Mouse (Mus musculus): Measurements from ENCODE around the gene Ralgps2. TPM values are rescaled to one million over a fixed set of nuclear protein-coding genes. Genes with fewer than 3 reads are reported as not detected.
A peak's percentile ranks its signal among the peaks of the same experiment; 100 is the strongest.

Ralgps2 gene
- total RNA-seq, 2 experiments from 2014 or later, result 70.9 to 80.5 TPM

DNA sequence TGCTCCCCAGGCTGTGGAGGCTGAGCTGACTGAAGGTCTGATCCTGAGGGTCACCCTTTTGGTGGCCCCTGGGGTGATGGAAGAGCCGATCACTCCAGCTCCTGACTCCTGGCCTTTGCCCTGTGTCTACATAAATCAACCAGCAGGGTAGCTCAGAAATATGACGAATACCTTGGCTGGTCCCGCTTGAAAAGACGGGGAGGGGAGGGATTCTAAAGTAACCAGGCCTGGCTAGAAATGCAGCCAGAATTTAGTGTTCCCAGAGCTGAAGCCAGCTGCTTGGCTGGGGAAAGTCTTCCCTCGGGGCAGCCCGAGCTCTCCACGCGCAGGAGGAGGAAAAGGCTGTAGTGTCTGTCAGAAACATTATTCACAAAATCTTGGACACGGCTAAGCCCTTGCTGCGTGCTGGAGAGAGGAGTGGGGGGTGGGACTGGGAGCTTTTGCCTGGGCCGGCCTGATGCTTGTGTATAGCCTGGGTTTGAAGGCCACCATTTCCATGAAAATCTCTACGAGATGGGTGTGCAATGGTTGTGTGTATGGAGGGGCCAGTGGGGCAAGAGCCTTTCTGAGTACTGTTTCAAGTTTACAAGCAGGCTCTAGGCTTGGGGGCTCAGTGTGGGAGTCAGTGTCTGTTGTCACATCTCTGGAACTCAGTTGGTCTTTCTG is 158.2 kb downstream of the Ralgps2 start:
- TF ChIP-seq CTCF (conservative IDR thresholded peaks at IDR 0.05), result no peak
- DNase-seq (ENCODE audit: low spot score in 2 of 2), result peak in 1 of 2 experiments; percentile 27
- Histone ChIP-seq H3K27ac (peak overlapping the region; percentile 51; the same call in 1 of the 2 replicates), H3K4me3 (no peak overlapping the region)

- no peak overlapping the region for H3K4me3 ChIP-seq
- no peak for DNase-seq (ENCODE audit: low spot score in 2 of 2)
- no peak for TF ChIP-seq CTCF (conservative IDR thresholded peaks at IDR 0.05)
- peak overlapping the region; percentile 51; the same call in 1 of the 2 replicates for H3K27ac ChIP-seq
These were observed 159.0 kb downstream of the Ralgps2 start for GRCm38 (mm10) chr1:156780234-156781005.

- Histone ChIP-seq H3K27ac (no peak overlapping the region), H3K4me3 (no peak overlapping the region)
- no peak for DNase-seq (ENCODE audit: low spot score in 2 of 2)
- no peak for TF ChIP-seq CTCF (conservative IDR thresholded peaks at IDR 0.05)
These were observed 159.8 kb downstream of the Ralgps2 start for GRCm38 (mm10) chr1:156779595-156779994.

GRCm38 (mm10) chr1:156778977-156779376 is 160.4 kb downstream of the Ralgps2 start:
- Histone ChIP-seq H3K4me3 (no peak overlapping the region), H3K27ac (no peak overlapping the region)
- no peak for DNase-seq (ENCODE audit: low spot score in 2 of 2)
- TF ChIP-seq CTCF (conservative IDR thresholded peaks at IDR 0.05), result no peak

DNA sequence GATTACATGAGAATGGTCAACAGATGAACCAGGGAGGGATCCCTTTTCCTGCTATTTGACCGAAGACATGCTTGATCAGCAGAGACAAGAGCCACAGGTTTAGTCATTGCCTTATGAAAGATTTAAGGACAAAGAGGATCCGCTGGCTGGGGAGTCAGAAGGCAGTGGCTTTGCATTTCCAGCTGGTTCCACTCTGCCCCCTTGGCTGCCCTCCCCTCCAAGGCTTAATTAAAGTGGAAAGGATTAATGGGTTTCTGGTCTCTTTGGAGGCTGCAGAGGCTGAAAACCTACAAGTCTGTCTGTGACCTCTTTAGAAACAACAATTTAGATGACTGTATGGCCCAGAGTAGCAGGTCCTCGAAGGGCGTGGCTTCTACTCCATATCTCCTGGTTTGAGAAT is 161.5 kb downstream of the Ralgps2 start:
- H3K27ac ChIP-seq, result no peak overlapping the region
- no peak for DNase-seq (ENCODE audit: low spot score in 2 of 2)
- H3K4me3 ChIP-seq, result no peak overlapping the region
- no peak for TF ChIP-seq CTCF (conservative IDR thresholded peaks at IDR 0.05)

DNA sequence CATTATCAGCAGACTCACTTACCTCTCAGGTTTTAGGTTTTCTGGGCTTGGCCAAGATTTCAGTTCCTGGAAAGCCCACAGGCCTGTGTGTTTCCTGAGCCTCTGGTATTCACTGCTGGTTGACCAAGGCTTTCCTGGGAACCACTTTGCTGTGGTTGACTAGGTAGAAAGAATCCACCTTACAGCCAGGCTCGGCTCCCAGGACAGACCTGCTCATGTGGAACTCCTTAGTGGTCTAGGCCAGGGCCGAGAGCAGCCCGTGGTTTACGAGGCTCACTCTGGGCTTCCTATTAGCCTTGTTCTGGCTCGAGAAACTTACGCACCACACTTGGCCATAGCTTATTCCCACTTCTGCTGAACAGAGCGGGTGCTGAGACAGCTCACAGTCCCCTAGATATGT is 163.4 kb downstream of the Ralgps2 start:
- no peak for TF ChIP-seq CTCF (conservative IDR thresholded peaks at IDR 0.05)
- no peak for DNase-seq (ENCODE audit: low spot score in 2 of 2)
- H3K4me3 ChIP-seq, result no peak overlapping the region
- no peak overlapping the region for H3K27ac ChIP-seq

- no peak for TF ChIP-seq CTCF (conservative IDR thresholded peaks at IDR 0.05)
- Histone ChIP-seq H3K27ac (no peak overlapping the region), H3K4me3 (no peak overlapping the region)
- DNase-seq (ENCODE audit: low spot score in 2 of 2), result no peak
These were observed 164.2 kb downstream of the Ralgps2 start for GRCm38 (mm10) chr1:156775190-156775589.

DNA sequence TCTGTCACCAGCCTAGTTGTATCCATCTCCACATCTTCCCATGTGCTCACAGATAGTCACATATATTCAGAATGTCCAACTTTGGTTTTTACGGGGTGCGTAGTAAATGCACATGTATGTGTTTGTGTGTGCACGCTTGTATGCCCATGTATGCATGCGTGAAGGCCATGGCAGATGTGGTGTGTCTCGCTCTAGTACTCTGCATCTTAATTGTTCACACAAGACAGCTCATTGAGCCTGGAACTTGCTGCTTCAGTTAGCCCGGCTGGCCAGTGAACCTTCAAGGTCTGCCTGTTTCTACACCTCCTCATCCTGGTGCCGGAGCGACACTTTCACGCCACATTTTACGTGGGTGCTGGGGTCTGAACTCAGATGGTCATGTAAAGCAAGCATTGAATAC is 168.6 kb downstream of the Ralgps2 start:
- no peak for TF ChIP-seq CTCF (conservative IDR thresholded peaks at IDR 0.05)
- Histone ChIP-seq H3K4me3 (no peak overlapping the region), H3K27ac (no peak overlapping the region)
- DNase-seq (ENCODE audit: low spot score in 2 of 2), result no peak

DNA sequence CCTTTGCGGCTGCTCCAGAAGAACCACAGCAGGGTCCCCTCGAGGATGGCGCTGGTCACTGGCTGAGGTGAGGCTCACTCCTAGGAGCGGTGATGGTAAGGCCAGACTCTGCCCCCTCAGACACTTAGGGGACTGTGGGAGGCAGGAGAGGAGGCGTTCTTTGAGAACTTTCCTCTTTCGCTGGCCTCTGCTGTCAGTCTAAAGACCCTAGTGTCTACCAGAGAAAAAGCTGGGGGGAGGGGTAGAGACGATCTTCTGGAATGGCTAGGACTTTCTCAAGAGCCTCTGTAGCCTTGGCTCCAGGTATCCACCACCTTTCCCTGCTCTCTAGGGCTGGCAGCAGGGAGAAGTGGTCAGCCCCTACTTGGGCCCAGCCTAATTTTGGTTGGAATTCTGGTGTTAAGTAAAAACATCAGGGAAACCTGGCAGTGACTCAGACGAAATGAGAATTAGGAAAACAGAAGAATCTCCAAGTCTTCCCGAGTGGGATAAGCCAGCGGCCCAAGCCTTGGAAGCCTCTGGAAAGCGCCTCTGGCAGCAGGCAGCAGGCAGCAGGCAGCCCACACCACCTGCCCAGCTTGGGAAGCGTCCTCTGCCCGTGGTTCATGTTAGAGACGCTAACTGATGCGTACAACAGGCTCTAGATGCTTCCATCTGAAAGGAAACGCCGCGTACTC is 169.7 kb downstream of the Ralgps2 start:
- no peak for DNase-seq (ENCODE audit: low spot score in 2 of 2)
- H3K4me3 ChIP-seq, result no peak overlapping the region
- H3K27ac ChIP-seq, result no peak overlapping the region
- TF ChIP-seq CTCF (conservative IDR thresholded peaks at IDR 0.05), result no peak

- no peak for DNase-seq (ENCODE audit: low spot score in 2 of 2)
- no peak overlapping the region for H3K4me3 ChIP-seq
- H3K27ac ChIP-seq, result no peak overlapping the region
- TF ChIP-seq CTCF (conservative IDR thresholded peaks at IDR 0.05), result no peak
These were observed 170.3 kb downstream of the Ralgps2 start for GRCm38 (mm10) chr1:156769163-156769562.

GRCm38 (mm10) chr1:156765311-156765710 is 174.1 kb downstream of the Ralgps2 start:
- Histone ChIP-seq H3K4me3 (no peak overlapping the region), H3K27ac (no peak overlapping the region)
- TF ChIP-seq CTCF (conservative IDR thresholded peaks at IDR 0.05), result no peak
- peak in 1 of 2 experiments; percentile 20 for DNase-seq (ENCODE audit: low spot score in 2 of 2)

- Histone ChIP-seq H3K27ac (no peak overlapping the region), H3K4me3 (no peak overlapping the region)
- DNase-seq (ENCODE audit: low spot score in 2 of 2), result no peak
- peak; percentile 48 for TF ChIP-seq CTCF (conservative IDR thresholded peaks at IDR 0.05)
These were observed 174.8 kb downstream of the Ralgps2 start for GRCm38 (mm10) chr1:156764584-156764983.

DNA sequence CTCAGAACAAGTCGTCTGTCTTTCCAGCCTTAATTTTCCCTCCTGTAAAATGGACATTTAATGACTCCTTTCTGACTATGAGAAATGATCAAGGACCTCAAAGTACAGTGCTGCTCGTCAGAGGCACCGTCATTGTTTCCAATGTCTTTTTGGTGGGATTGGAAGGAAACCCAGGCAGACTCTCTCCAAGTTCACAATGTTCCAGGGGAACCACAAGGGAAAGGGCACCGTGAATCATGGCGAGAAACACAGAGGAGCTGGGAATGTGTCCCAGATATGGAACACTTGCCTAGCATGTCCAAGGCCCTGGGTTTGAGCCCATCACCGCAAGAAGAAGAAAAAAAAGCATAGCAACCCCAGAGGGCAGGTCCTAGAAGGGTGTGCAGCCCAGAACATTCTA is 176.1 kb downstream of the Ralgps2 start:
- Histone ChIP-seq H3K27ac (no peak overlapping the region), H3K4me3 (no peak overlapping the region)
- TF ChIP-seq CTCF (conservative IDR thresholded peaks at IDR 0.05), result no peak
- DNase-seq (ENCODE audit: low spot score in 2 of 2), result no peak

Data from layer of hippocampus, adult 2 months (tissue).